Mouse (Mus musculus) kidney, adult 9 months (tissue): ENCODE measurements around the gene C3.

Source experiments
- DNase-seq: peaks from one replicate; pipeline ENCODE4 v3.0.0; 2022

C3 gene

DNA sequence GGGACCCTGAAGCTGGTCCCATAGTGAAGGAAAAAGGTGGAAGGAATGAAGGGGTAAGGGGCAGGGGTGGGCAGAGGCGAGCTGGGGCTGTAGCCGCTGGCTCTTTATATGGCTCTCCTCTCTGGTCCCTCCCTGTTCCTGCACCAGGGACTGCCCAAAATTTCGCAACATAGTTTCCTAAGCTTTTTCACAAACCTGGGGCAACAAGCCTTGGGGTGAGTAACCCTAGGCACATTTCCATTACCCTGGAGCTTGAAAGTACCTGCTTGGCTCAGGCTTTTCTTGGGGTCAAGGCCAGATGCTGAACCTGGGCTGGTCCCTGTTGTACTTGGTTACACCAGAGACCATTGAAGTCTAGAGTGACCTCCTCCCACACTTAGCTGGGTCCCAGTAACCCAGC lies at the start of gene C3:
C3 (minus strand) TSS at position 123 of the 400 bp plus-strand sequence.
- peak; percentile 61 for DNase-seq

DNA sequence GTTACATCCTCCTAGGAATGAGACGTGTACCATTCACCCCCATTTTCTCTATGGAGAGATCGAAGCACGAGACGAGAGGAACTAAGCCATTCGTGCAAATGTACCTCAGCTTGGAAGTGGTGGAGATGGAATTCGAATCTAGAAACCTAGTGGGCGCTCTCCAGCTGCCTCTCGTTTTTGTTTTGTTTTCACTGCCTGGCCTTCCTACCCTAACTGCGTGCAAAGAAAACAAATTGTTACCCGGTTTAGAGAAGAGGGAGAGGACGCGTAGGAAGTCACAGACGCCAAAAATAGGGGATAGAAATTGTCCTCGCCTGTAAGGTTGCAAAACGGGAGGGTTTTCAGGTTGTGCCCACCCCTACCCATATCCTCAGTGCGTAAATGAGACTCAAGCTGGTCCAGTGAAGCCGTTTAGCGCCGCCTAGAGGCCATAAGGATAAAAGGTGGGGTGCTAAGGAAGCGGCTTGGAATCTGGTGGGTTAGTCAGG lies 48.7 kb upstream of the C3 start:
- peak; percentile 86 for DNase-seq

DNA sequence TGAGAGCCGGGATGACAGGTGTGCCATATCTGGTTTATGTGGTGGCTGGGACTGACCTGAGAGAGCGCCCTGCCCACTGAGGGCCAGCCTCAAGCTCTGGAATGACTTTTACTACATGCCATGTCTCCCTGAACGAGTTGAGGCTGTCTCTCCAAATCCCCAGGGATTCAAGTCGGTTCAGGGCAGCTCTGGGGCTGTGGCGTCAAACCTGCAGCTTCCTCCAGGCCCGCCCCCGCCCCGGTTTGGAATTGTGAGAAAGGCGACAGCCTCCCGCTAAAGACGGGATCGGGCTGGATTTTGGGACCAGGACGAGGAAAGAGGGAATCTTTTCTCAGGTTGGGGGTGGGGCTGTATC lies 48.0 kb upstream of the C3 start:
- no peak for DNase-seq

DNA sequence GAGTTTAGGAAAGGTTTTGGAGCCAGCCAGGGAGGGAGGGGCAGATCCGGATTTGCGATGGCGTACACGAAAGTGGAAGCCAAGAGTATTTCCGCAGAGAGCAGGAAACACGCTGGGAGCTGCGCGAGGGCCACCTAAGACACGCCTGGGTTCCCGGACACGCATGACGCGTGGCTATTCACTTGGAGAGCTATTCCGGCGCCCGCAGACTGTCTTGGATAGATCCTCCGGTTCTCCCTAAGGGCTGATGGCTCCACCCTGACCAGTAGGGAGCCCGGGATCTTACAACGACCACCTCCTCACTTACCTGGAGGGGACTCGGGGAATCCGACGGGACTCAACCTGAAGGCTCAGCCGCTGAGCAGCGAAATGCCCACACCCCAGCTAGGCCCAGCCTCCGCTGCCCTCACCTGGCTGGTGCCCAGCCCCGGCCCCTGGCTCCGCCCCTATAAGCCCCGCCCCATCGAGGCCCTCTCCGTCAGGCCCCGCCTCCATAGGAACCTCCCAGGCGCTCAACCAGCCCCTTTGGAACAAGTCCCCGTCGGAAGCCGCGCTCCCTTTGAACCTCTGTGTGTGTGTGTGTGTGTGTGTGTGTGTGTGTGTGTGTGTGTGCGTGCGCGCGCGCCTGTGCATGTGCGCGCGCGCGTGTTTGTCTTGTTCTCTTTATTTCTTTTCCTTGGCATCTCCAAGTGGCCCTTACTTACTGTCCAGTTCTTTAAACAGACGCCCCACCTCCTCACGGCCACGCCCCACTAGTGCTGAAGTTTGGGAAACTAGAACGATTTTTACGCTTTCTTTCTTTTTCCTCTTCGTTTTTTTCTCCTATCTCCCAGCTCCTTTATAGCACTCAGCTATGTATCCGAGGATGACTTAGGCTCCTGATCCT lies 47.4 kb upstream of the C3 start:
- peak; percentile 94 for DNase-seq

DNA sequence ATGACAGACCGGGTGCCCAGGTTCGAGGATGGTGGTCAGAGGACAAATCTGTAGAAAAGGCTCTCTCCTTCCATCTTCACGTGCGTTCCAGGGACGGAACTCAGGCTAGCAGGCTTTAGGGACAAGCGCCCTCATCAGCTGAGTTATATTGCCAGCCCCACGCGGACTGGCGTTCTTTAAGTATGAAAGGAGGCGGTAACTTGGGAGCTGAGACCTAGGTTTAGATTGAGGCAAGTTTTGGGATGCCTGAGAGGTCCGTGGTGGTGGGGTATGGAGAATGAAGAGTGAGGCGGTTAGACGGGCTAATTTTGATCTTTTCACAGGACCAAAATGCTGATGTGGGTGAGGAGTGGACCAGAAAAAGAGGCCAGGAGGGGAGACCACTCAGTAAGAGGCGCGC lies 46.8 kb upstream of the C3 start:
- DNase-seq, result no peak

DNA sequence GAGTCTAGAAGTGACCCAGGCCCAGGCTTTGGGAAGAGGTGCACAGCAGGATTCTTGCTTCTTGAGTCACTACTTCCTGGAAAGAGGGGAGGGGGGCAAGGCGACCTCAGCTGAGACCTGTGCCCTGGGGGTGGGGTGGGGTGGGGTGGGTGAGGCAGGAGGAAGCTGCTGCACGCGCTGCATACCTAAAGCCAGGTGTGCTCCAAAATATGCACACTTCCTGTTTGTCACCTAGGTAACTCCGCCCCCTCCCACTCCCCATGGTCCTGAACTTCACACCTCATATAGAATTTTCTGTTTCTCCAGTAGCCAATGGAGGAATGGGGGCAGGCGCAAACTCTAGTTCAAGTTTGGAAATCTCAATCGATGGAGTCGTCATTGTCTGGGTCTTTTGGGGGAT lies 45.9 kb upstream of the C3 start:
- no peak for DNase-seq

DNA sequence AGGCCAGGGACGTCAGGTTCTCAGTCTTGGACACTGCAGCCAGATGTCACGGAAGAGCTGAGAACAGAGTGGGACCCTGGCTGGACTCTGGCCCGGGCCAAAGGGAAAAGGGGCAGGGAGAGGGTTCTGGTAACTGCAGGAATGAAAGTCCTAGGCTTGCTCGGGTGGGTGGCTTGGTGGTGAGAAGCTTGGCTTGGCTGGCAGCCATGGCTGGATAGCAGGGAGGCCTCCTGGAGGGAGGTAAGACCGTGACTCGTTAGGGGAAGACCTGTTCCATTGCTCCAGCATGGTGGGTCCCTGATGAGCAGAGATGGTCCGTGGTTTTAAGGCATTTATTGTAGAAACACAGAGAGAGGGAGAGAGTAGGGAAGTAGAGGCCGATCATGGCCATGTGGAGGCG lies 43.4 kb upstream of the C3 start:
- no peak for DNase-seq

DNA sequence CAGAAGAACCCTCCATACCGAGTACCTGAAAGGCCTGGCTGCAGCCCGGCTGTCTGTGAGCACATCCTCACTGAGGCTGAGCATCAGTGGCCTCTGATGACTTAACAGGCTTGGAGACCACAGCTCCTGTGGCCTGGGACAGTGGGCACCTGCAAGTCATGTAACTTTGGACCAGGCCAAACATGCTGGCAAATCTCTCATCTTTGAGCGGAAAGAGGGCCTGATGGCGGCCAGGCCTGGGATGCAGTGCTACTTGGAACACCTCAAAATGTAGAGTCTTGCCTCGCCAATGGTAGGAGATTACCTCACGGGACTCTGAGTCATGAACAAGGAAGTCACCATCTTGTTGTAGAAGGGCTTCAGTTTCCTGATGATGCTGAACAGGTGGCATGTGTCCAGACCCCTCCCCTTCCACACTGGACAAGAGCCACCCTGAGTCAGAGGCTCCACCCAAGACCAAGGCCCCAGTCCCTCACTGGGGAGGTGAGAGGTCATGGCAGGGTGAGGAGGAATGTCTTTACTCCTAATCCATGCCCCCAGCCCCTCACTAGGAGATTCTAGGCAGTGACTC lies 39.7 kb upstream of the C3 start:
- DNase-seq, result no peak

DNA sequence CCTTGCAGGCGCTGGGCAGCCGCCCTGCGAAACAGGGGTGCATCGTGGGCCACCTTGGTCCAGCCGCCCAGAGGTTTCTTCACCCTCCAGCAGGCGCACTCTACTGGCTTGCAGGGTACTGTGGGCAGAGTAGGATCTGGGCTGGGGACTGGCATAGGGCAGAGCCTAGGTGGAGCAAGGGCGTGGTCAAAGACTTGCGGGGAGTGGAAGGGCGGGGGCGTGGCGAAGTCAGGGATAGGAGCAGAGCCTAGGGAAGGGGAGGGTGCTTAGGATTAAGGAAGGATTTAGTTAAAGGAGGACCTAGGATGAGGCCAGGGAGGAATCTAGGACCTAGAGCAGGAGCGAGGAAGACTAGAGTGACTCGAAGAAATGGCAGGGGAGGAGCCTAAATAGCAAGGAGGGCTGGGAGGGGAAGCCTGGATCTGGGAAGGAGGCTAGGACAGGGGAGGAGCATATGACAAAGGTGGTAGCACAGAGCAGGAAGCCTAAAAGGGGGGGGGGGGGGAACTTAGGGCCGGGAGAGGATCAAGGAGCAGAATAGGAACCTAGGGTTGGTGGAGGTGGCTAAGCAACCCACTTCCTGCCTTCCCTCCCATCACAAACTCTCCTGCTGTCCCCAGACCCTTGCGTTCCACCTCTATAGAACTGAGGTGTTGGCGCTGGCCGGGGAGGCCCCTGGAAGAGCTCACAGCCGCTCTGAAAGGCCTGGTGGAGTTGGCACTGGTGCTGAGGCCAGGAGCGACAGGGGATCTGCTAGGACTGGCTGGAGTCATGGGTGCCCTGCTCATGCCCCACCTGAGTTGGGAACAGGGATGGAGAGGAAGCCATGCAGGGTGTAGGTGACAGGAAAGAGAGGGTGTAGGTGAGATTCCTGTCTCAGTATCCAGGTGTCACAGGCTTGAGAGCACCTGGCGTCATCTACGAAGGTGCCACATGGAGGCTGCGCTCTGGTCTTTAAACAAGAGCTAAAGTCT lies 37.3 kb upstream of the C3 start:
- peak; percentile 94 for DNase-seq

DNA sequence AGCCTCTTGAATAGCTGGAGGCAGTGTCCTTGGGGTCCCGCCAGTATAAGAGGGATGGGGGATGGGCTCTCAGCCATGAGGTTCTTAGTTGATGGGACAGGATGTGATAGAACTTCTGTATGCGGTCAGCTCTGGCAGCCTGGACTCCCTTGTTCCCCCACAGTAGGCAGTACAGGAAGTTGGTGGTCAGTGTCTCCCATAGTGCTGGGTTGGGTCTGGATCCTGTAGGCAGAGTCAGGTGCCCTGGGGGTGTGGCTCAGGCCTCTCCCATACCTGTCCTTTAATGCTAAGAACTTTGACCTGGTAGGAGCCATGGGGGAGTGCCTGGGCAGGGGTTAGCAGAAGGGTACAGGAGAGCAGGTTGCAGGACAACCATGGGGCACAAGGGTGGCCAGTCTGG lies 36.2 kb upstream of the C3 start:
- no peak for DNase-seq

DNA sequence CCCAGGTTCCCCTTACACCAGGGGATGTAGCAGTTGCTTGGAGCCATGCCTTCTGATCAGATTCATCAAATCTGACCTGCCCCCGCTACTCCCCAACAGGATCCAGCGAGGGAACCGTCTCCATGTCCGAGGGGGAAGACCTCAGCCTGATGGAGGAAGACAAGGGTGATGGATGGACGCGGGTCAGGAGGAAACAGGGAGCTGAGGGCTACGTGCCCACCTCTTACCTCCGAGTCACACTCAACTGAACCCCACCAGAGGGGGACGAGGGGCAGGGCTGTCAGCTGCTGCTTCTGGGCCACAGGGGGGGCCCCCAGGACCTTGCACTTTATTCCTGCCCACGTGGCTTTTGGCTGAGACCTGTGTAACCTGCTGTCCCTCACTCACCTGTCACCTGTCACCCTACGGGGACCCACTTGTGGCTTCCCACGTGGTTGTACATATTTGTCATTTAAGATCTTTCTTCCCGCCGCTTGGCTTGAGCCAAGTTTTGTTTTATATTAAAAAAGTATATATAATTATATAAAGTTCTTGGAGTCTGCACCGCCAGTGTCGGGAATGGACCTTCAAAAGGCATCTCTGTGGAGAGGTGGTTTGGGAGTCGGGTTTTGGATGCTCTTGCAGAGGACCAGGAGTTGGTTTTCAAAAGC lies 35.1 kb upstream of the C3 start:
- no peak for DNase-seq

DNA sequence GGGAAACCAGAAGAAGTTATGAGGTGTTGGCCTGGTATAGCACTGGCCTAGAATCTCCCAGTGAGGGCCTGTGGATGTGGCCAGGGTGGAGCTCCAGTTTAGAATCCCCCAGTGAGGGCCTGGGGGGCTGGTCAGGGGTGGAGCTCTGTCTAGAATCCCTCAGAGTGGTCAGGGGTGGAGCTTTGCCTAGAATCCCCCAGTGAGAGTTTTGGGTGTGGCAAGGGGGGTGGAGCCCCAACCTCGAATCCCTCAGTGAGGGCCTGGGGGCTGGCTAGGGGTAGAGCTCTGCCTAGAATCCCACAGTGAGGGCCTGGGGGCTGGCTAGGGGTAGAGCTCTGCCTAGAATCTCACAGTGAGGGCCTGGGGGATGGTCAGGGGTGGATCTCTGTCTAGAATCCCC lies 33.9 kb upstream of the C3 start:
- no peak for DNase-seq

DNA sequence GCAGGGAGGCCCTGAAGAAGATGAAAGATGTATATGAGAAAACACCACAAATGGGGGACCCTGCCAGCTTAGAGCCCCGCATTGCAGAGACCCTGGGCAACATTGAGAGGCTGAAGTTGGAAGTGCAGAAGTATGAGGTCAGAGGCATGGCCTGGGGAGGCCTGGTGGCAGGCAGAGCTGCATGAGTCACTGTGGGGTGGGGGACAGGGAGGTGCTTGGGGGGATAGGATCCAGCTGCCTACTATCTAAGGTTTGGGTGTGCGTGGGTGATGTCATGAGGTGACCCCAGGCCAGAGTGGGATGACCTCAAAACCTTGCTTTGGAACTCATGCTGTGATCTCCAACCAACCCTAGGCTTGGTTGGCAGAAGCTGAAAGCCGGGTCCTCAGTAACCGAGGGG lies 33.4 kb upstream of the C3 start:
- no peak for DNase-seq

DNA sequence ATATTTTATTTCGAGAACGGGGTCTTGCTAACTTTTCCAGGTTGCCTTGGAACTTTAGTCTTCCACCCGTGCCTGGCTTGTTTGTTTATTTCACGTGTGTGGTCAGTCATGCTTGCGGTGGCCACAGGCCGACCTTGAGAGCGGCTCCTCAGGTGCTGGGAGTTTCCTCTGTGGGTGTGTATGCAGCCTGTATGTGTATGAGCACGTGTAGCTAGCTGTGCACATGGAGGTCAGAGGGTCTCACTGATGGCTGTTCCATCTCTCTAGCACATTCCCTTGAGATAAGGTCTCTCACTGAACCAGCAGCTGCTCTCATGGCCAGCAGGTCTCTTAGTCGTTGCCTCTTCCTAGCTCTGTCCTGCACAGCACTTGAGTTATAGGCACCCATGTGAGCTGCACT lies 32.4 kb upstream of the C3 start:
- DNase-seq, result no peak

DNA sequence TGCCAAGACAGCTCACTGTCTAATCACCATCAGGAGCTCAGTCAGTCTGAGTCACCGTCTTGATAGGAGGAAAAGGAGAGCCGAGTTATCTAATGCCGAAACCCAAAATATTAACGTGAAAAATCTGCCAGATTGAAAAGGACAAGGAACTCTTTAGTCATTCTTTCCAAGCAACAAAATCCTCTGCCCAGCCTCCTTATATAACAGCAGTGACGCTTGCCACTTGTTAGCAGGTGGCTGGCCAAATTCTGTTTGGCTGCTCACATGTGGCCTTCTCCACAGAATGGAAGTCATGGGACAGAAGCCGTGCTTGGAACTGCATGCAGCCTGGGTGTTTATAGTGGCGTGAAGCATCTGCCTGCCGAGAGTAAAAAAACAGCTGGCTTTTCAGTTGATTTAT lies 31.8 kb upstream of the C3 start:
- no peak for DNase-seq

DNA sequence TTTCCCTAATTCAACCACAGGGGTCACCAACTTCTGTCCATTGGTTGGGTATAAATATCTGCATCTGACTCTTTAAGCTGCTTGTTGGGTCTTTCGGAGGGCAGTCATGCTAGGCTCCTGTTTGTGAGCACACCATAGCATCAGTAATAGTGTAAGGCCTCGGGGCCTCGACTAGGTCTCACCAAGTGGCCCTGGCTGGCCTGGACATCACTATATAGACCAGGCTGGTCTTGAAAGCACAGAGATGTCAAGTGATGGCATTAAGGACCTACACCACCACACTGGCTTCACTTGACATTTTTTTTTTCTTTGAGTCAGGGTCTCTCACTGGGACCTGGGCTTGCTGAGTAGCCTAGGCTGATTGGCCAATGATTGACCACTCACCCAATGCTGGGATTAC lies 30.3 kb upstream of the C3 start:
- DNase-seq, result no peak

DNA sequence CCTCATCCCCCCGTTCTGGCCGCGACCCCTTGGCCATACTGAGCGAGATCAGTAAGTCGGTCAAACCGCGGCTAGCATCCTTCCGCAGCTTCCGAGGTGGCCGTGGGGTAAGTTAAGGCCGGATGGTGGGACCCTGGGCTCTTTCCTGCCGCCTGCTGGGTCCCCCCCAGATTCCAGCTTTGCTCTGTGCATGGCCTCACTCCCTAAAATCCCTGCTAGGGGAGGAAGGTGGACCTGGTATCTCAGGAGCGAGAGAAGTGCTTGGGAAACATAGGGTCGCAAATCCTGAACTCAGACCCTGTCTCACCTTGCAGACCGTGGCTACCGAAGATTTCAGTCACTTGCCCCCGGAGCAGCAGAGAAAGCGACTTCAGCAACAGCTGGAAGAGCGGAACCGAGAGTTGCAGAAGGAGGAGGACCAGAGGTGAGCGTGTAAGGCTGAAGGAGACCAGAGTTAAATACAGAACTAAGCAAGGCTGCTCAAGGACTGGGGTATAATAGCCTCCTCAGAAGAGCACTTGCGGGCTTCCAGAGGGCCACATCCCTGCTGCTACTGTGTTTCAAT lies 29.1 kb upstream of the C3 start:
- no peak for DNase-seq

DNA sequence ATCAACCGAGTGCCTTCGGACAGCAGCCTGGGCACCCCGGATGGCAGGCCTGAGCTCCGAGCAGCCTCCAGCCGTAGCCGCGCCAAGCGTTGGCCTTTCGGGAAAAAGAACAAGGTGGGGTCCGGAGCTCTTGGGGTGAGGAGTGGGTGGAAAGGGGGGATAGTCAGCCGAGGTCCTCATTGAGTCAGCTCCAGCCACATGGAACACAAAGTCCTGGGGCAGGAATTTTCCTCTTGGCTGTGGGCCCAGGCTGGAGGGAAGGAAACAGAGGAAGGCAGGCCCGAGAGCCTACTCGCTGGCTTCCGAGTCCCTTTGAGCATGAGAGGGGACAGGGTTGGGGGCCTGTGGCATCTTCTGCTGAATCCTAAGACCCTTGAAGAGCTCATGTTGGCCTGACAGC lies 27.4 kb upstream of the C3 start:
- peak; percentile 44 for DNase-seq

DNA sequence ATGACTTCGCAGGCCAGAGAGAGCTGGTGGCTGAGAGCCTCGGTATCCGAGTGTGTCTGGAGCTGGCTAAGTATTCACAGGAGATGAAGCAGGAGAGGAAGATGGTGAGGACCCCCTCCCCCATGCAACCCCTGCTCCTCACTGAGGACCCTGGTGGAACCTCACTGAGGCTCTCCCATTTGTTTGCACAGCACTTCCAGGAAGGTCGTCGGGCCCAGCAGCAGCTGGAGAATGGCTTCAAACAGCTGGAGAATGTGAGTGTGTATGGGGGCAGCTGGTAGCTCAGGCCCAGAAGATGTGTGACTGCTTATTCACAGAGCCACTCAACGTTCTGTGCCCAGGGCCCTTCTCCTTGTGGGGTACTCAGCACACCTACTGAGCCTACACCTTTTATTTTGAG lies 25.4 kb upstream of the C3 start:
- DNase-seq, result no peak

DNA sequence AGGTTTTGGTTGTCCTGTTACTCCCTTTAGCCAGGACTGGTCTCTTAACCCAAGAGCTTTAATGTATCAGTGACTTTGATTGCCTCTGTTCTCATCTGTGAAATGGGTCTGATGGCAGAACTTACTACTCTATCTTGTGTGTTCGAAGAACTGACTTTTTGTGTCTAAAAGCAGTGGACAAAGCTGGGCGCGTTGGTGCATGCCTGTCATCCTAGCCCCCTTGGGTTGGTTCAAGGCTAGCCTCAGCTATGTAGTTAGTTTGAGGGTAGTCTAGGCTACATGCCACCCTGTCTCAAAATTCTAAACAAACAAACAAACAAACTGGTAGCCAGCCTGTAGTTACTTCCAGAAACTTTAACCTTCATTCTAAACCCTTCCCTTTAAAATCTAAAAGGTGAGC lies 23.5 kb upstream of the C3 start:
- no peak for DNase-seq

DNA sequence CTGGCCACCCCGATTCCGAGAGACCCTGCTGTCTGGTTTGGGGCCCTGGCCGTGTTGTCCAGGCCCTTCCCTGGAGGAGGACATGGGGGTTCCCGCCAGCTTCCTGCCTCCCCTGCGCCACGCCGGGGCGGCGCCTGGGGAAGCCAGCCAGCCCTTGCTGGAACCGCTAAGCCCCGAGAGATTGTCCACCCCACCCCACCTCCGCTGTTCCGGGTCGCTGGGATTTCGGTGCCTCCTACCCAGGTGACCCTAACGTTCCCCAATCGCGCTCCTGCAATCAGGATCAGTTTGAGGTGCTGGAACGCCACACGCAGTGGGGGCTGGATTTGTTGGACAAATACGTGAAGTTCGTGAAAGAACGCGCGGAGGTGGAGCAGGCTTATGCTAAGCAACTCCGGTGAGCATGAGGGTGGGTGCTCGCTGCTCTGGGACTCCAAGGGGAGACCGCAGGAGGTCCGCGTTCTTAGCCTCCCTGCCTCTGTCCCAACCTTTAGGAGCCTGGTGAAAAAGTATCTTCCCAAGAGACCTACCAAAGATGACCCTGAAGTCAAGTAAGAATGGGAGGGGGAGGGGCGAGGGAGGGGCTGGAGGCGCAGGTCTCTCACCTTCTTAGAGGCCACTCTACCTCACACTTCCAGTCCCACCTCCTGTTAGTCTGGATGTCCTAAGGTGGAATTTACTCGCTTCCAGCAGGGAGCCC lies 22.7 kb upstream of the C3 start:
- DNase-seq, result peak; percentile 59
